In genomic region chr17:13745373-13745772, GRCm38 (mm10) we compare ENCODE assay signal across 10 mouse cellular contexts. TPM values are rescaled to one million over a fixed set of nuclear protein-coding genes. Genes with fewer than 3 reads are reported as not detected.
A peak's percentile ranks its signal among the peaks of the same experiment; 100 is the strongest.
DNase-seq lines count a peak whose midpoint lies in the region; ATAC-seq and TF ChIP-seq lines count a peak whose summit lies in the region.
"Had no signal": no experiment of that assay in that cellular context is flagged by ENCODE, and none has a peak within 500 bp of the region (broad histone marks: within the 10 kb centered on the region; RNA-seq: fewer than 3 reads in every experiment).

No protein-coding gene starts in this region.

- no peak overlapping the region for H3K4me3 ChIP-seq in heart, embryonic 15.5 days
- peak overlapping the region; percentile 31 for H3K4me3 ChIP-seq in megakaryocyte, embryonic 14.5 days (replicated peaks)
- no peak overlapping the region for H3K4me3 ChIP-seq in hindbrain, postnatal 0 days (ENCODE audit: low read length)
- H3K4me3 ChIP-seq in stomach, embryonic 16.5 days (replicated peaks; ENCODE audit: low read length), result no peak overlapping the region
- no peak overlapping the region for H3K4me3 ChIP-seq in layer of hippocampus, adult 2 months

- H3K9ac ChIP-seq in heart, embryonic 15.5 days, result no peak overlapping the region
- no peak overlapping the region for H3K9ac ChIP-seq in hindbrain, postnatal 0 days (replicated peaks; ENCODE audit: low read length)
- no peak overlapping the region for H3K9ac ChIP-seq in stomach, embryonic 16.5 days (ENCODE audit: low read length)

- no peaks in the 10 kb centered on the region for H3K27me3 ChIP-seq in heart, embryonic 15.5 days
- peaks cover 73% of the 10 kb centered on the region for H3K27me3 ChIP-seq in megakaryocyte, embryonic 14.5 days (replicated peaks)
- H3K27me3 ChIP-seq in hindbrain, postnatal 0 days (ENCODE audit: insufficient read depth, low read length), result no peaks in the 10 kb centered on the region
- H3K27me3 ChIP-seq in stomach, embryonic 16.5 days (ENCODE audit: control insufficient read depth, insufficient read depth, low read length), result no peaks in the 10 kb centered on the region

- no peaks in the 10 kb centered on the region for H3K36me3 ChIP-seq in heart, embryonic 15.5 days
- H3K36me3 ChIP-seq in megakaryocyte, embryonic 14.5 days (replicated peaks; ENCODE audit: low read length), result no peaks in the 10 kb centered on the region
- no peaks in the 10 kb centered on the region for H3K36me3 ChIP-seq in hindbrain, postnatal 0 days (ENCODE audit: insufficient read depth, low read length)
- no peaks in the 10 kb centered on the region for H3K36me3 ChIP-seq in stomach, embryonic 16.5 days (ENCODE audit: control insufficient read depth, insufficient read depth, low read length)

- WGBS in heart, embryonic 15.5 days, result 49% methylated on average over 2 of the region's 2 CpGs
- 42% methylated on average over 2 of the region's 2 CpGs for WGBS in hindbrain, postnatal 0 days
- 43% methylated on average over 2 of the region's 2 CpGs for WGBS in stomach, embryonic 16.5 days

- H3K4me1 ChIP-seq in heart, embryonic 15.5 days (replicated peaks), result peaks cover 50% of the 10 kb centered on the region
- H3K4me1 ChIP-seq in megakaryocyte, embryonic 14.5 days, result peaks cover 43% of the 10 kb centered on the region
- H3K4me1 ChIP-seq in hindbrain, postnatal 0 days (ENCODE audit: insufficient read depth, low read length), result no peaks in the 10 kb centered on the region
- peaks cover 40% of the 10 kb centered on the region for H3K4me1 ChIP-seq in stomach, embryonic 16.5 days (ENCODE audit: control insufficient read depth, insufficient read depth, low read length)

- ATAC-seq in heart, embryonic 15.5 days (replicated peaks; ENCODE audit: insufficient number of reproducible peaks, insufficient read depth, low FRiP score, low read depth), result no peak
- ATAC-seq in megakaryocyte, adult 5-6 weeks (ENCODE audit: poor library complexity, severe bottlenecking), result no peak
- ATAC-seq in hindbrain, postnatal 0 days, result peak; percentile 81
- ATAC-seq in stomach, embryonic 16.5 days (ENCODE audit: insufficient read depth, low FRiP score), result no peak

- H3K9me3 ChIP-seq in heart, embryonic 15.5 days (replicated peaks), result no peaks in the 10 kb centered on the region
- H3K9me3 ChIP-seq in megakaryocyte, embryonic 14.5 days, result peaks cover 9% of the 10 kb centered on the region
- no peaks in the 10 kb centered on the region for H3K9me3 ChIP-seq in hindbrain, postnatal 0 days (ENCODE audit: low read length)
- H3K9me3 ChIP-seq in stomach, embryonic 16.5 days (replicated peaks; ENCODE audit: control insufficient read depth, low read length), result no peaks in the 10 kb centered on the region

- H3K27ac ChIP-seq in heart, embryonic 15.5 days, result 0 out of 2 replicates have a peak overlapping the region, but pooled peaks have one; percentile 34
- no peak overlapping the region for H3K27ac ChIP-seq in hindbrain, postnatal 0 days
- peak overlapping the region; percentile 97 for H3K27ac ChIP-seq in stomach, embryonic 16.5 days (ENCODE audit: low read length)
- H3K27ac ChIP-seq in layer of hippocampus, adult 2 months, result no peak overlapping the region

- no peak overlapping the region for H3K4me2 ChIP-seq in heart, embryonic 15.5 days
- no peak overlapping the region for H3K4me2 ChIP-seq in hindbrain, postnatal 0 days (ENCODE audit: low read depth, low read length)
- no peak overlapping the region for H3K4me2 ChIP-seq in stomach, embryonic 16.5 days (ENCODE audit: low read depth, low read length)

- no peak for DNase-seq in heart, adult 9 months (ENCODE audit: low spot score in 2 of 2)
- DNase-seq in hindbrain, postnatal 0 days (ENCODE audit: low spot score), result peak; percentile 35
- DNase-seq in layer of hippocampus, adult 18-20 months (ENCODE audit: low spot score in 2 of 2), result no peak
- no peak for DNase-seq in layer of hippocampus, adult 2 months (ENCODE audit: low spot score in 2 of 2)
- DNase-seq: gastrocnemius, postnatal 25 days; thymus, adult 18-20 months had no signal

- TF ChIP-seq CTCF in hindbrain, postnatal 0 days (IDR thresholded peaks at IDR 0.05; ENCODE audit: low read depth), result no peak
- TF ChIP-seq CTCF in layer of hippocampus, adult 2 months (conservative IDR thresholded peaks at IDR 0.05), result no peak

RNA-seq across cellular contexts. Expression of gene Afdn, which starts 15.0 kb away (rescaled TPM):
- 54.1 and 68.7 TPM in 2 replicates for polyA plus RNA-seq in heart, embryonic 15.5 days (2015; fragmentation: Nextera tagmentation; extraction: Ambion mirVana)
- polyA plus RNA-seq in megakaryocyte, embryonic 14.5 days (2012; ENCODE audit: insufficient read depth, low replicate concordance), result 6.9 and 10.6 TPM in 2 replicates
- 14.1 and 15.3 TPM in 2 replicates for total RNA-seq in megakaryocyte, adult 5-6 weeks (2015)
- total RNA-seq in megakaryocyte, adult 5-6 weeks (2017), result 22.6 and 29.1 TPM in 2 replicates
- total RNA-seq in hindbrain, postnatal 0 days (2014; rRNA removed), result 78.9 and 84.2 TPM in 2 replicates
- polyA plus RNA-seq in hindbrain, postnatal 0 days (2015; fragmentation: Nextera tagmentation; extraction: Ambion mirVana), result 127 and 130 TPM in 2 replicates
- 59.7 and 63.7 TPM in 2 replicates for polyA plus RNA-seq in stomach, embryonic 16.5 days (2015; fragmentation: Nextera tagmentation; extraction: Ambion mirVana)
- total RNA-seq in layer of hippocampus, adult 18-20 months (2021), result 100 to 1,000 TPM; 101 to 105 TPM
- total RNA-seq in layer of hippocampus, adult 2 months (2021), result 100 to 1,000 TPM; 106 to 114 TPM

RNA-seq across cellular contexts. Expression of gene Tcte2, which starts 16.3 kb away (rescaled TPM):
- polyA plus RNA-seq in heart, embryonic 15.5 days (2015; fragmentation: Nextera tagmentation; extraction: Ambion mirVana), result 3.7 and 4.2 TPM in 2 replicates
- polyA plus RNA-seq in megakaryocyte, embryonic 14.5 days (2012; ENCODE audit: insufficient read depth, low replicate concordance), result not detected in 2 replicates
- total RNA-seq in megakaryocyte, adult 5-6 weeks (2015), result not detected in 2 replicates
- total RNA-seq in megakaryocyte, adult 5-6 weeks (2017), result not detected in 2 replicates
- 18.7 and 21.3 TPM in 2 replicates for total RNA-seq in hindbrain, postnatal 0 days (2014; rRNA removed)
- 9.8 and 11.1 TPM in 2 replicates for polyA plus RNA-seq in hindbrain, postnatal 0 days (2015; fragmentation: Nextera tagmentation; extraction: Ambion mirVana)
- 5.9 and 6.2 TPM in 2 replicates for polyA plus RNA-seq in stomach, embryonic 16.5 days (2015; fragmentation: Nextera tagmentation; extraction: Ambion mirVana)
- total RNA-seq in layer of hippocampus, adult 18-20 months (2021), result 10 to 100 TPM; 18.5 to 21.0 TPM
- total RNA-seq in layer of hippocampus, adult 2 months (2021), result 10 to 100 TPM; 18.4 to 22.1 TPM

Comparison
In these comparisons a context has a peak if more than half of its experiments do, and no peak if none do; other contexts are left out.
1. H3K27ac ChIP-seq: peak in heart, embryonic 15.5 days (single experiment) and stomach, embryonic 16.5 days (single experiment); none in hindbrain, postnatal 0 days (single experiment) and layer of hippocampus, adult 2 months (single experiment).
2. RNA of gene Tcte2, which starts 16.3 kb away (total RNA-seq): 18.4 to 22.1 TPM in layer of hippocampus, adult 2 months, 18.5 to 21.0 TPM in layer of hippocampus, adult 18-20 months and 18.7 to 21.3 TPM in hindbrain, postnatal 0 days; not detected in megakaryocyte, adult 5-6 weeks; every median in the first group is over 10 times any median in the second.